Mouse (Mus musculus): Measurements from ENCODE around the gene Unc50.

Gene Unc50

GRCm38 (mm10) chr1:37429366-37430296, at the start of gene Unc50, which contains the start of gene Coa5:
Unc50 (plus strand) TSS chr1:37430139.
Coa5 (minus strand) TSS chr1:37430103.
- DNase-seq (ENCODE audit: low spot score) = peak; percentile 94

- DNase-seq (ENCODE audit: low spot score) = no peak
Observed at GRCm38 (mm10) chr1:37380913-37381312, 49.0 kb upstream of the Unc50 start.

DNA sequence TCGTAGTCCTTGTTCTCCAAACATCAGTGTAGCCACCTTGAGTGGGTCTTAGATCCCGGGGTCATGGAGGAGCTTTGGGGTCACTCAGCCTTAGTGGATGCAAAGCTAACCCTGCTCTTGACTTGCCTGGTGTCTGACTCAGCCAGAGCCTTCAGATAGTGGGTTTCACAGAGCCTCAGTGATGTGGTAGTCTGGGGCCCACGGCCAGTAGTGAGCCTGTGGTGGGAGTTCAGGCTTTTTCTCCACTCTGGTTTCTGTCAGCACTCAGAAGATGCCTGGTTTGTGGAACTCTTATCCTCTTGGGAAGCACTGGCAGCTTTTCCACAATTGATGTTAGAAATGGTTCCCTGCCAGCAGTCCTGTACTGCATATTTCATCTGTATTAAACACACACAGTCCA, 45.6 kb upstream of the Unc50 start:
- no peak for DNase-seq (ENCODE audit: low spot score)

- DNase-seq (ENCODE audit: low spot score) = no peak
Observed at GRCm38 (mm10) chr1:37386448-37386971, 43.4 kb upstream of the Unc50 start.

- DNase-seq (ENCODE audit: low spot score) = no peak
Observed at GRCm38 (mm10) chr1:37393174-37393573, 36.8 kb upstream of the Unc50 start.

DNA sequence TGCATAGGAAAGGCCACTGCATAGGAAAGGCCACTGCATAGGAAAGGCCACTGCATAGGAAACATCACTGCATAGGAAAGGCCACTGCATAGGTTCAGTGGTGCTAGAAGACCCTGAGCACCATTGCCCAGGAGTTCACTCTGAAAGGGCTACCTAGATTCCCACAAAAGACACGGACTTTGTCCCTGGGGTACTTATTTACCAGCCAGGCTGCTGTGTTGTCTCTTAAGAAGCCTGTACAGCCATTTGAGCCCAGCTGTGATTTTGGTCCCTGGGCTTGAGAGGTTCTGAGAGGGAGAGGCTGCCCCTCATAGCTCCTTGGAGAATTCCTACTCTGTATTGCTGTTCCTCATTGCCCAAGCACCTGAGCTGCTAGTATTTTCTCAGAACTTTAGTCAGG, 33.5 kb upstream of the Unc50 start:
- DNase-seq (ENCODE audit: low spot score) = no peak

DNA sequence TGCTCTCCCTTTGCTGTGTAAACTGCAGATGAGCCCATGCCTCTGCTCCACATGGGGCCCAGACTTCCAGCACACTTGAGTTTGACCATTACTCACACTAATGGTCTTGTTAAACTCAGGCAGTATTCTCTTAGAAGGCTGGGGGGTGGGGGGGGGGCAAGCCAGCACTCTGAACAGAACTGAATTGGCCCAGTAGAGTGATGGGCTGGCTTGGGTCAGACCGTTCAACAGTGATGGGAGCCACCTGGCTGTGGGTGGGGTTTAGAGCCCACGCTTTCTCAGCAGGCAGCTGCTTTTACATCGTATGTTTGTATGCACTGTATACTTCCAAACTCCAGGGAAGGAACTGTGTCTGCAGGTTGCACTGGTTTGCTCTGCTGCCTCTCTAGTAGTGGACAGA, 31.0 kb upstream of the Unc50 start:
- no peak for DNase-seq (ENCODE audit: low spot score)

GRCm38 (mm10) chr1:37399734-37400133, 30.2 kb upstream of the Unc50 start:
- DNase-seq (ENCODE audit: low spot score) = no peak

DNA sequence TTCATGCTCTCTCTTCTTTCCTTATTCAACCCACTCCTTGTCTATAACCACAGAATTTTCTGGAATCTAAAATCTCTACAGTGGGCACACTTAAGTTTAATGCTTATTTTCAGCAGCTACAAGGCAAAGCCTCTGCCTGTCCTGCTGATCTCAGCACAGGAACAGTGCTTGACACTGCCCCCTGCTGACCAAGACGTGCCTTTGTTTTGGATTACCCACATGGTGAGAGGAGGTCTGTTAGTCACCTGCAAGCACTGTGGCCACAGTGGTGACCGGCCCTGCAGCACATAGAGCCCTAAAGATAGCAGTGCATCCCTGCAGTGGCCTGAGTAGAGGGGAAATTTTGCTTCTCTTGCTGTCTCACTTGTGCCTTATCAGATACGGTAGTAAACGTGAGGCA, 28.3 kb upstream of the Unc50 start:
- DNase-seq (ENCODE audit: low spot score) = peak; percentile 74

- no peak for DNase-seq (ENCODE audit: low spot score)
Observed at GRCm38 (mm10) chr1:37405137-37405536, 24.8 kb upstream of the Unc50 start.

DNA sequence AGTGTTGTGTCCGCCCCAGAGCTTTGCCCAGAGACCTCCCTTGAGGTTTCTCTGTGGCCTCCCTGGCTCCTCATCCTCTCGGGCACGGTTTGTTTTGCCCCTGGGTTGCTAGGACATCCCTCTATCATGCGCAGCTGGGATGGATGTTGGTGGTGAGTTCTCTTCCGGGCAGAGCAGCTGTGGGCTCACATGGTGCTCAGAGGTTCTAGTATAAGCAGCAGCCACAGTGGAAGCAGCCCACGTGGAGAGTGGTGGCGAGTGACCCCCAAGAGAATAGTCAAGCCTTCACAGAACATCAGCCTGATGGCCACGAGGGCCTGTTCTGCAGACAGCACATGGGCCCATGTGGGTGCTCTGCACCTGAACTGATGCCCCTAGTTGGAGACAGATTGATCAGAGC, 22.7 kb upstream of the Unc50 start:
- no peak for DNase-seq (ENCODE audit: low spot score)

DNA sequence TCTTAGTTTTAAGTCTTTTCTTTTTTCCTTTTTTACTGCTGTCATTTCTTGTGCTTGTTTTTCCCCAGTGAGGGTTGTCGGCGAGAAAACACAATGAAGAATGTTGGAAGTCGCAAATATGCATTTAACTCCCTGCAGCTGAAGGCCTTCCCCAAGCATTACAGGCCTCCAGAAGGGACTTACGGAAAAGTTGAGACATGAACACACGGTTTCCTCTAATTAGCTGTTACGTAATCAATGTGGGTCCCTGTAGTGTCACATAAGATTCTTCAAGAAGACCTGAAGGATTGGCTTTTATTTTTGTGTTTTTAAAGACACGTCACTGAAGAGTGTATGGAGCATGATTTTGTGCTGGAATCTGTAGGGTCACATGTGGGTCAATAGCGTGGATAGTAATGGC, 21.9 kb upstream of the Unc50 start:
- DNase-seq (ENCODE audit: low spot score) = no peak

- no peak for DNase-seq (ENCODE audit: low spot score)
Observed at GRCm38 (mm10) chr1:37408678-37409077, 21.3 kb upstream of the Unc50 start.

DNA sequence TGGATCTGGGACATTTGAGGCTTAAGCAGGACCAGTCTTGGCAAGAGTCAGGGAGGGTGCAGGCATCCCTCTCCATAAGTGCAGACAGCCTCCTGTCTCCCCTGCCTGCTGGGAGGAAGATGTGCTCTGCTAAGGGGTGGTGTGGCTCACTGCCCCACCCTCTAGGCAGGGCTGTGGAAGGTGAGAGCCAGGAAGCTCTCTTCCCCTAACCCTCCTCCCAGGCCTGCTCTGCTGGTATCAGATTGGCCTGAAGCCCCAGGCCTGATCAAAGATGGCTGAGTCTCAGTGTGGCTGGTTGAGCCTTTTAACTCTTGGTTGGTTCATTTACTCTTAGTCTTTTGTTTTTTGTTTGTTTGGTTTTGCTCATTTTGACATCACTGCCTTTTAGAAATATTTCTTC, 20.3 kb upstream of the Unc50 start:
- DNase-seq (ENCODE audit: low spot score) = no peak

- no peak for DNase-seq (ENCODE audit: low spot score)
Observed at GRCm38 (mm10) chr1:37415394-37415793, 14.5 kb upstream of the Unc50 start.

- peak; percentile 73 for DNase-seq (ENCODE audit: low spot score)
Observed at GRCm38 (mm10) chr1:37419420-37419819, 10.5 kb upstream of the Unc50 start.

GRCm38 (mm10) chr1:37427144-37427875, 2.6 kb upstream of the Unc50 start:
- no peak for DNase-seq (ENCODE audit: low spot score)

- no peak for DNase-seq (ENCODE audit: low spot score)
Observed at GRCm38 (mm10) chr1:37428911-37429310, 1.0 kb upstream of the Unc50 start.

- DNase-seq (ENCODE audit: low spot score) = no peak
Observed at GRCm38 (mm10) chr1:37430297-37430840, 430 bp downstream of the Unc50 start.

DNA sequence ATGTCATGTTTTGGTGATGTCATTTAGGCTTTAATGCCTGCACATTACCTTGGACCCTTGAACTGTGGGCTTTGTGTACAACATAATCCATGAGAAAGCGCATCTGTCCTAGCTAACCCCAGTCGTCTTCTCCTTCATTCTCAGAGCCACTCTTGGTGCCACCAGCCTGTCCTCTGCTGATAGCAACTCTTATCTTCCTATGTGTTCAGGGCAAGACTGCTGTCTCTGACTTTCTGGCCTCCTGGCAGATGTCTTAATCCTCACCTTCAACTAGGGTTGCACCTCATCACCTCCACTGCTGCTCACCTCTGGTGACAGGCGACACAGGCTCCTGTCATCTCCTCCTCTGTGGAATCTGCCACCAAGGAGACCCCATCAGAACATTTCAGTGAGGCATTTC, 6.5 kb downstream of the Unc50 start:
- DNase-seq (ENCODE audit: low spot score) = no peak

- no peak for DNase-seq (ENCODE audit: low spot score)
Observed at GRCm38 (mm10) chr1:37442848-37443835, 13.2 kb downstream of the Unc50 start.
